Mouse (Mus musculus) MEL (cell line): ENCODE data around the gene Gab2.

Source experiments
- JUND ChIP-seq: IDR thresholded peaks from 2 replicates; pipeline ENCODE4 v1.6.1; 2011; ENCODE audit warnings: low read depth, mild to moderate bottlenecking, improper control_type of control experiment, low read length
- USF1 ChIP-seq: IDR thresholded peaks from 2 replicates; pipeline ENCODE4 v1.6.1; 2014; ENCODE audit warnings: low read depth, mild to moderate bottlenecking, inconsistent platforms, low read length, improper control_type of control experiment, moderate library complexity

DNA sequence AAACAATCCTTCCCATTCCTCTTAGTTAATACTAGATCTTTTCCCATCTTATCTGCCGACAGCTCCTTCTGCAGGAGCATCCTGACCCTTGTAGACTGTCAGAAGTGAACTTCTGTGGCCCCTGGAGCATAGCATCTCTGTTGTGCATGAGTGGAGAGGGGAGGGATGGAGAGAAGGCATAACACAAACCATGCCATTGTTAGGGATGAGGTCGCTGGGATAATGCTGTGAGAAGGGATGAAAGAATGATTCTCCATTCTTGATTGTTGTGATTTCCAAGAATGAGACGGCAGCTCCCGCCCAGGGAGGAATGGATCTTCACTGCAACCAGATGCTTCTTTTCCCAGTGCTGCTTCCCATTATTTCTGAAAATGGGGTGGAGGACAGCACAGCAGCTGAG, 102.0 kb downstream of the Gab2 start:
- TF ChIP-seq JUND (no peak), USF1 (no peak)
